Mouse (Mus musculus) cerebellum, postnatal 4 days (tissue): ENCODE results near the gene Hist2h3c2.
A peak's percentile ranks its signal among the peaks of the same experiment; 100 is the strongest.
"Not testable (repeated sequence)": the region's sequence is repeated elsewhere in the genome, so short reads cannot be mapped to it uniquely, and the experiment has no call there.

Experiments used
- DNase-seq, 2 experiments: peaks; one replicate each; pipeline ENCODE4 v3.0.0; 2022; ENCODE audit warnings: low spot score in 2 of 2, mixed read lengths in 1 of 2

Gene Hist2h3c2

DNA sequence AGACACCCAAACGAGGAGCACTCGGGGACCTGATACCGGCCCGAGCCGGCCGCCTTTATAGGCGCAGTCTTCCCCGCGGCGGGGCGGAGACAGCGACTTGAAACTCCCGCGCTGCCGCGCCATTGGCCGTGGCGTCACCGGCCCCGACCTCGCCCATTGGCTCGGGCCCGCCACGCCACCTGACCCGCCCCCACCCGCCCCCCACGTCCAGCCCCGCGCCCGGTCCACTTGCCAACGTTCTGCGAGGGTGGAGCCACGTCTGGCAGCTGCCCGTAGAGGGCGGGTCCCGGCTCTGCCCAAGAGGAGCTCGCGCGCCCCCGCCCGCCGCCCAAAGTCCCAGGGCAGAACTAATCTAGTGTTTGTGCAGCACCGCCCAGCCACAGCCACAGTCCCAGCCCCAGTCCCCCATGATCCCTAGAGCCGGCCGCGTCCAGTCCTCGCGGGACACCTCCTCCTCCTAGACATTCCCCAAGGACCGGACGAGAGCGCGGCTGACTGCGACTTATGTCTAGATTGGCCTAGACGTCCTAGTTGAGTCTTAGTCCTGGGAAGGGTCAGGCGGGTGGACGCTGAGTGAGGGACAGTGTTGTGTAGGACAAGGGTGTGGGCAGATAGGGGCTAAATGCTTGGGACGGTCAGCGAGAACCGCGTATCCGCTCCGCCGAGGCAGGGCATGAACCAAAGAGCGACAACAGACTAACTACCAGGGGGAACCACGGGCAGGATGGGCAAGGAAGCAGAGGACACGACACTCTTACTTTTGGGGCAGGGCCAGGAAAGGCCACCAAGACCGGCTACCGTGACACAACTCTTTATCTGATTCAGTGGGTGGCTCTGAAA, at the start of gene Hist2h3c2:
Gene Hist2h3c2 (minus strand): TSS at position 174 of the 840 bp plus-strand sequence.
- peak in 1 of 2 experiments; percentile 51 for DNase-seq

DNA sequence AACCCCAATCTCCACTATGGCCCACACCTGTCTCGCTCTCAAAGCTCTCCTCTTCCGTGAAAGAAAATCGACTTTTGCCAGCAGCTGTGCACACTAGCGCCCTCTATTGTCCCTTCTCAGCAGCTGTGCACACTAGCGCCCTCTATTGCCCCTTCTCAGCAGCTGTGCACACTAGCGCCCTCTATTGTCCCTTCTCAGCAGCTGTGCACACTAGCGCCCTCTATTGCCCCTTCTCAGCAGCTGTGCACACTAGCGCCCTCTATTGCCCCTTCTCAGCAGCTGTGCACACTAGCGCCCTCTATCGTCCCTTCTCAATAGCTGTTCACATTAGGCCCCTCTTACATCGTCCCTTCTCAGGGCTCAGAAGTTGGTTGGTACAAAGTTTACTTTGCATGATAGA, 48.4 kb upstream of the Hist2h3c2 start:
- not testable (repeated sequence) for DNase-seq

DNA sequence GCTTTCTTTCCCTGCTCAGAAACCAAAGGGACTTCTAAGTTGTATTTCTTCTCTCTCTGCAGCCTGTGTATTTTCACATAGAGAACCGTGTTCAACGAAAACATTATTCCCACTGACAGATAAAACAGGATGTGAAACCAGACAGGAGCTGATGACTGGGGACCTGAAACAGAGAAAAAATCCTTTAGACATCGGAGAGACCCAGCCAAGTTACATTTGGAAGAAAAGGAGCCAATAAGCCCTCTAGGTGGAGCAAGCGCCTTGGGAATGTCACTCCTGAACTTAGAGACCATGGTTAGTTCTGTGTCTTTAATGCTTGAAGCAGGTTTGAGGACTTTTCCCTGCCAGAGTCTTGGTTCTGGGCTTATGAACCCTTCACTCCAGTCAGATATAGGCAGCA, 45.5 kb upstream of the Hist2h3c2 start:
- no peak for DNase-seq

DNA sequence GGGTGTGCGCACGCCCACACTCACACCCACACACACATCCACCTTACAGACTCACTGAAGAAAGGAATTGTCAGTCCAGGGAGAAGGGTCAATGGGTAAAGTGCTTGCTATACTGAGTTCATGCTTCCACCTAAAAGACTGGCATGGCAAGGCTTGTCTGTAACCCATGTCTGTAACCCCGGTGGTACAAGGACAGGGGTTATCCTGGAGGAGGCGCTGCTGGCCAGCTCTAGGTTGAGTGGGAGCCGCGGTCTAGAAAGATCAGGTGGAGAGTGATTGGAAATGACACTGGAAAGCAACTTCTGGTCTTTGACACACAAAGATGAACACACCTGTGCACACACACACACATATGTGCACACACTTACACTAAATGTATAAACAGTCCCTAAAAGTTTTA, 41.7 kb upstream of the Hist2h3c2 start:
- no peak for DNase-seq

DNA sequence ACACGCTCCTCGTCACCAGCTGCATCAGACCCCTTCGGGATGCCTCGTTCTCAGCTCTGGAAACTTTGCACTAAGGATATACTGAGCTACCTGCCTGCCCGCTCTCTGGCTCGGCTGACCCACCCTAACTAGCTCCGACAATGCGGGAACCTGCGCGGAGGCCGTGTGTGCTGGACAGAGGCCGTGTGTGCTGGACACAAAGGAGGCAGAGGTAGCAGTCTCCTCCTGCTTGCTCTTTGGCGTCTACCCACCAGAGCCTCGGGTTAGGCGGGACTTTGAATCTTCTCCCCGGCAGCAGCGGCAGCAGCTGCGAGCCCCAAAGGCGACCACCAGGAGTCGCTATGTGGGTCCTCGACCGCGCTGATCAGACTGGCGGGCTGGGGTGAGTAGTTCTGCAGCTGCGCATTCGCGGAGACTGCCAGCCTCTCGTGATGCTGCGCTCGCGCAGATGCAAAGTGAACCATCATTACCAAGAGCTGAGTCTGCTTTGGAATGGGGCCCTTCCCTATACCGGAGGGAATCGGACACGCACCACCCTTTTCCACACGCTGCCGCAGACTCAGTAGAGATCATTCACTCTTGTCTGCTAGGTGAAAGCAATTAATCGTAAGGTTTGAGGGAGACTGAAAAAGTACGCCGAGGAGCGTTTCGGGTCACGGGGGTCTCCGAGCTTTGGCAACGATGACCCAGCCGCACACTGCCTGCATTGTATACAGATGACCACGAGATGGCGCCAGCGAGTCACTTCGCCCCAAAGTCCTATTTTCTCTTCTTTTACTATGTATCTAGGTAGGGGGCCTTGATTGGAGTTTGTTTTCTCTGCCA, 39.1 kb upstream of the Hist2h3c2 start:
- DNase-seq = peak; percentile 94 to 95

GRCm38 (mm10) chr3:96277428-96277799, 38.5 kb upstream of the Hist2h3c2 start:
- peak in 1 of 2 experiments; percentile 37 for DNase-seq

- DNase-seq = no peak
Observed at GRCm38 (mm10) chr3:96273591-96274465, 34.9 kb upstream of the Hist2h3c2 start.

- DNase-seq = peak; percentile 52 to 82
Observed at GRCm38 (mm10) chr3:96269511-96270474, 30.9 kb upstream of the Hist2h3c2 start, which contains the start of gene Hist2h2bb. Gene Hist2h2bb (plus strand): TSS chr3:96269752.

GRCm38 (mm10) chr3:96268776-96269378, 29.9 kb upstream of the Hist2h3c2 start:
- peak in 1 of 2 experiments; percentile 22 for DNase-seq

DNA sequence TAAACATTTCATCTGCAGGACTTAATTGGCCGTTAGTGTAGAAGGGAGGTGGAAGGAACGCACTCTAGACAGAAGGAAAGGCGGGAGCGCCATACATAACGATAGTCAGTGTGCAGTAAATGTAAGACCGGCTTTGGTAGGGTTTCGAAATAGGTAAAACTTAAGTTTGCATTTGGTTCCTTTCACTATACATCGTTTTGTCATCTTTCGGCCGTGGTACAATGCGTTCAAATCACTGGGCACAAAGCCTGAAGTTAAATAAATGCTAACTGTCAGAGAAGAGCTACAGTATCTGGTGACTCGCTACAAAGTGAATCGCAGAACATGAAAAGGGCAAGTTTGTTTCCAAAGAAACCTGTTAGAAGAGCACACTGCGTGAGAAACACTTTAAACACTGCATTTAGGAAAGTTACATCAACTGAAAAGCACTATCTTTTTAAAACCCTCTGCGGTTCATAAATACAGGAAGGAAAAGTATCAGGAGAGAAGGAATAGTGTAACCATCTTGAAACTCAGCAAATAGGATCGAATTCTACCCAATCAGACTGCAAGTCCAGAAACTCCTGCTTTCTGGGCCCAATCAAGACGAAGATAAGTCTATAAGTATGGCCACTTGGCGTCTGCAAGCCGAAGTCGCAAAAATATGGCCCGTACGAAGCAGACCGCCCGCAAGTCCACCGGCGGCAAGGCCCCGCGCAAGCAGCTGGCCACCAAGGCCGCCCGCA, 29.3 kb upstream of the Hist2h3c2 start, which contains the start of gene Hist2h3b:
Gene Hist2h3b (plus strand): TSS at position 604 of the 725 bp plus-strand sequence.
- peak; percentile 58 to 77 for DNase-seq

GRCm38 (mm10) chr3:96267541-96267940, 28.6 kb upstream of the Hist2h3c2 start:
- no peak for DNase-seq

GRCm38 (mm10) chr3:96266132-96266710, 27.3 kb upstream of the Hist2h3c2 start:
- no peak for DNase-seq

- no peak for DNase-seq
Observed at GRCm38 (mm10) chr3:96264404-96264949, 25.6 kb upstream of the Hist2h3c2 start.

- DNase-seq = peak in 1 of 2 experiments; percentile 39
Observed at GRCm38 (mm10) chr3:96263558-96264403, 24.9 kb upstream of the Hist2h3c2 start.

- DNase-seq = peak; percentile 79 to 93
Observed at GRCm38 (mm10) chr3:96262979-96263550, 24.1 kb upstream of the Hist2h3c2 start, which contains the start of gene Hist2h4. Gene Hist2h4 (minus strand): TSS chr3:96263311.

GRCm38 (mm10) chr3:96262216-96262875, 23.4 kb upstream of the Hist2h3c2 start:
- peak in 1 of 2 experiments; percentile 66 for DNase-seq
